Mouse (Mus musculus): ENCODE data around the gene Zfp950.

Zfp950 gene

GRCm38 (mm10) chr19:61056783-61057410 is 83.7 kb downstream of the Zfp950 start:
- no peak for DNase-seq

GRCm38 (mm10) chr19:61052786-61053185 is 87.9 kb downstream of the Zfp950 start:
- no peak for DNase-seq

- DNase-seq = no peak
Observed at GRCm38 (mm10) chr19:61052008-61052407, 88.6 kb downstream of the Zfp950 start.

- no peak for DNase-seq
Observed at GRCm38 (mm10) chr19:61051151-61051550, 89.5 kb downstream of the Zfp950 start.

- DNase-seq = no peak
Observed at GRCm38 (mm10) chr19:61049413-61049812, 91.2 kb downstream of the Zfp950 start.

GRCm38 (mm10) chr19:61048646-61049045 is 92.0 kb downstream of the Zfp950 start:
- DNase-seq = no peak

DNA sequence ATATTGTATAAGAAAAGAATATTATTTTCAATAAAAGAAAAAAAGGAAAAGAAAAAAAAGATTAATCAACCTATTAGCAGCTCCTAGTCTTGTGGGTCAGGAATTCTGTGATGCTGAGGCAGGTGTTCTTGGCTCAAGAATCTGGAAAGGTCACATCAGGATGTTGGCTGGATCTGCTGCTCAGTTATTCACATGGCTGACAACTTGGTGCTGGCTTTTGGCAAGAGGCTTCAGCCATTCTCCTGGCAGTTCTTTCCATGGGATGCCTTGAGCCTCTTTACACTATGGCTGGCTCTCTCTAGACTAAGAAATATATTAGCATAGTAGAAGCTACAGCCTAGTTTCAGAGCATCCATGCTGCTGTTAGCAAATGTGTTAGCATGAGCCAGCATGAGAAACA is 101.5 kb downstream of the Zfp950 start:
- no peak for DNase-seq

GRCm38 (mm10) chr19:61031570-61031969 is 109.1 kb downstream of the Zfp950 start:
- no peak for DNase-seq

DNA sequence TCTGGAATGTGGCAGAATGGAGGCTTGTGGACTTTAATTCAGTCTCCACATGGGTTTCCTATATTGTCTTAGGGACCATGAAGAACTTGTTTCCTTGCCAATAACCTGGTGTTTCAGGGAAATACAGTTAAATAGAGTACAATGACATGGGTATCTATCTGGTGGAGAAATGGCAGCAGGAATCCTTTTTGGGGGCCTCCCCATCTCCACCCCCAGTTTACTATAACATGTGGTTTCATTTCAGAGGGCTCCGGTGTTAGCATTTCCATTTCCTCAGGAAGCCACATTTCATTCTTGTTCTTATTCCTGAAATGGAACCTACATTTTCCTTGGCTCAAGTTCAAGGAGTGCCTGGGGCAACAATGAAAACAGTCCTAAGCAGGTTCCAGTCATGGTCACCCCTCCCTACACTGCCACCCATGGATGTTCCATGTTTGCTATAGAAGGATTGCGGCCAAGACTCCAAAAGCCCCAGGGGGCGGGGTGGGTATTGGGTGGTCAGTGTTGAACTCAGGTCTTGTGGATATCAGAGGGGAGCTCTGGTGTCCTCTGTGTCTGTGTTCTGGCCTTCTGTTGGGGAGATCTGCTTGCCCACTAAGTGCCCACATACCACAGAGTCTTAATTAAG is 118.6 kb downstream of the Zfp950 start:
- no peak for DNase-seq

DNA sequence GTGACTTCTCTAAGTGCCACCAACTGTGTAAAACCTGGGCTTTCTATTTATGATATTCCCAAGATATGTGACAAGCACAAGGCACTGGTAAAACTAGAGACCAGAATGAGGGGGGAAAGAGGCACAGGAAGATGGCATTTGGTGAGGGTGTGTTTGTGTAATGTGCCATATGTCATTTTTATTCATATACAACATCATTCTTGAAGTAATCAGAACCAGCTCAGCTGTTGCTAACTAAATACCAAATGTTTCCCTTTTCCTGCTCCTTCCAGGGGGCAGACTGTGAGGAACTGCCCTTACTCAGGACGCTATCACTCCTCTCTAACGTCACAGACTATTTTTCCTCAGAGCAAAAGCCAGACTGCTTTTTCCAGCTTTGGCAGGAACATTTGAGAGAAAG is 119.1 kb downstream of the Zfp950 start:
- DNase-seq = no peak

DNA sequence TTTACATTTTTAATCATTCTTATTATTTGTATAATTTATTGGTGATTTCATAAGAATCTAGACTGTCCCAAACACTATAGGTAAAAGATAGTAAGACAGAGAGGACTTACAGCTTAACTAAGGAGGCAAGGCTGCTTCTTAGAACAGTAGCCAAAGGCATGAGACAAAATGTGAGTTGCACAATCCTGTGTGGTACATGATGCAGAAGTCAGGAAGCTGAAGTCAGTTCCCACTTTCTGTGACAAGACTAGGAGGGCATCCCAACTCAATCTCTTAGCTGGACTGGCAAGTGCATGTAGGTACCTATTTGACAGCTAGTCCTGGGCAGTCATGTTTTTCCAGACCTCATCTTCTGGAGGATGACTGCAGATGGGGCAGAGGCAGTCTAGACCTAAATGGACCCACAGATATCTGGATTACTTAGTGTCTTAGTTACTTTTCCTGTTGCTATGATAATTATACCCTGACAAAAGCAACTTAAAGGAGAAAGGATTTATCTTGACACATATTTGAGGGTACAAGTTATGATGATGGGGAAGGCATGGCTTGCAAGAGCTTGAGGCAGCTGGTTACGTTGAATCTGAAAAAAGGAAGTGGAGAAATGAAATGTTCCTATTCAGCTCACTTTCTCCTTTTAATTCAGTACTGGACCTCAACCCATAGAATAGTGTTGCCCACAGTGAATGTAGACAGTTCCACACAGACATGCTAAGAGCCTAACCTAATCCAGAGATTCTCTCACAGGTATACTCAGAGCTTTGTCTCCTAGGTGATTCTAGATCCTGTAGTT is 123.0 kb downstream of the Zfp950 start:
- DNase-seq = no peak

DNA sequence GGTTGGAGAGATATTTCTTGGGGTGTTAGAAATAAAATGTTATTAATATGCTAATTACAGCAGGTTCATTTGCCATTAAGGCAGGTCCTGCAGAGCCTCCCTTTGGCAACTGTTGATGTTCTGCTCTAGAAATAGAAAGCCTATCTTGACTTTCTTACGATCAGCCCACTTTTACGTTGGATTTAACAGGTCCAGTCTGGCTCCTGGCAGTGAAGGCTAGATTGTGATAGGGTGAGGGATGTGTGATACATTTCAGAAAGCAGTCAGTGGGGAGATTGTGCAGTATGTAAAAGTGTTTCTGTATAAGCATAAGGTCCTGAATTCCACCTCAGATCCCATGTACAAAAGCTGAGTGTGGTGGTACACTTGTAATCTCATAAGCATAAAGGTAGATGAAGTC is 131.4 kb downstream of the Zfp950 start:
- no peak for DNase-seq

Measured in right cerebral cortex, postnatal 14 days (tissue).